8 mouse cellular contexts compared by ENCODE assay signal in the genomic region with DNA sequence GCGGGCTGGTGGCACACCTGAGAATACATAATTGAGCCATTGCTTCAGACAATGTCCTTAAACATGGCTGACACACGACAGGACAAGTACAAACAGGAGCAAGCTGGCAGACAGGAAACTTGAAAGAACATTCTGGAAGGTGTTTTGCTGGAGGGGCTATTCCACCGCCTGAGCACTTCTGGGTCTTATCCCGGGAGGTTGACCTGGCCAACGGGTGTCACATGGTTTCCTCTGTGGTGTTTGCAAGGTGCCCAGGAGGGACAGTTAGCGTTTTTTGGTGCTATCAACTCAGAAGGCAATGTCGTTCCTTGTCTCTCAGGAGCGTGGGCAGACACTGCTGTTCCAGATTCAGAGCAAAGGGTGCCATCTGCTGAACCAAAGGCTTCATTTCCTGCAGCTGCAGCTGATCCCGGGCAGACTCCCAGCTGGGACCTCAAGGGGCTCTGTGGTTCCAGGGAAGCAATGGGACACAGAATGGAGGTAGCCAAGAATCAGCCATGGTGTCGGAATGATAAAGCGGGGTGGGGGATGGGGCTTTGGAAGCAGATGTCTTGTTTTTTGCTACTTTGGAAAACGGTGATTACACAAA.
DNase-seq lines count a peak whose midpoint lies in the region; ATAC-seq and TF ChIP-seq lines count a peak whose summit lies in the region.

No protein-coding gene starts in this region.

- WGBS in heart, embryonic 10.5 days, result 61% methylated on average over 12 of the region's 12 CpGs

- TF ChIP-seq CTCF in cortical plate, adult 2 months (IDR thresholded peaks at IDR 0.05; ENCODE audit: extremely low read depth, insufficient read depth, low read length), result peak; percentile 58

- H3K9me3 ChIP-seq in heart, embryonic 10.5 days, result no peaks in the 10 kb centered on the region

- no peaks in the 10 kb centered on the region for H3K36me3 ChIP-seq in heart, embryonic 10.5 days

- DNase-seq in heart, postnatal 4 days, result peak; percentile 21
- DNase-seq in heart, embryonic 10.5 days (ENCODE audit: low spot score), result no peak
- peak; percentile 50 for DNase-seq in layer of hippocampus, adult 11-12 months (ENCODE audit: low spot score)
- DNase-seq in retina, adult 2 months (ENCODE audit: low read depth, low spot score), result peak; percentile 1
- no peak for DNase-seq in natural killer cell, adult 2 months (ENCODE audit: low spot score in 2 of 2)
- no peak for DNase-seq in spleen, adult 12 weeks (ENCODE audit: low spot score)

- H3K27me3 ChIP-seq in heart, embryonic 10.5 days (ENCODE audit: insufficient read depth, poor library complexity, severe bottlenecking), result 0 out of 2 replicates have a peak, but pooled peaks cover 5% of the 10 kb centered on the region

- no peak overlapping the region for H3K4me3 ChIP-seq in heart, embryonic 10.5 days
- H3K4me3 ChIP-seq in cortical plate, adult 2 months (ENCODE audit: insufficient read depth, low read length), result no peak overlapping the region

- H3K27ac ChIP-seq in heart, embryonic 10.5 days, result no peak overlapping the region
- H3K27ac ChIP-seq in cortical plate, adult 2 months (ENCODE audit: insufficient read depth, low read length), result no peak overlapping the region

- no peak for TF ChIP-seq POLR2A in cortical plate, adult 2 months (IDR thresholded peaks at IDR 0.05; ENCODE audit: extremely low read depth, insufficient read depth, low read length)

- no peak for ATAC-seq in cerebellum, adult (ENCODE audit: insufficient number of reproducible peaks, low FRiP score, low TSS enrichment)

- H3K4me1 ChIP-seq in heart, embryonic 10.5 days, result no peaks in the 10 kb centered on the region
- H3K4me1 ChIP-seq in cortical plate, adult 2 months (ENCODE audit: control insufficient read depth, insufficient read depth, low read length), result no peaks in the 10 kb centered on the region

Comparison
In these comparisons a context has a peak if more than half of its experiments do, and no peak if none do; other contexts are left out.
1. DNase-seq: peak in heart, postnatal 4 days (single experiment), layer of hippocampus, adult 11-12 months (single experiment) and retina, adult 2 months (single experiment); none in heart, embryonic 10.5 days (single experiment), natural killer cell, adult 2 months (0 of 2) and spleen, adult 12 weeks (single experiment).